18 mouse cellular contexts compared by ENCODE assay signal in the genomic region with DNA sequence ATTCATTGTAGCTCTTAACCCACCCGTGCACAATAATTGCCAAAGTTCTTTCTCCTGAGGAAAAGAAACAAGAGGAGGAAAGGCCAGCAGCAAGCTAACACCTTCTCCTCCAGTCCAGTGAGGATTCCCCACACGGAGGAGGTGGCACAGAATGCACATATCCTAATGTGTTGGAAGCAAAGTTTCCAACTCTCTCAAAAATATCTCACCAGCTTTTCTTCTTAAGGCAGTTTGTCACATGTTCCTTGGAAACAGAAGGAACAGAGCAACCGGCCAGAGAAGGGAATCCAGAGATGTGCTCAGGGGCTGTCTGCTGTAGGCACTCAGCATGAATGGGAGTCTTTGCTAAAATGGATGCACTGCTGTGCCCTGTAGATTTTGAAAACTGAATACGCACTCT.
DNase-seq lines count a peak whose midpoint lies in the region.
"Had no signal": no experiment of that assay in that cellular context is flagged by ENCODE, and none has a peak within 500 bp of the region (broad histone marks: within the 10 kb centered on the region; RNA-seq: fewer than 3 reads in every experiment).

No protein-coding gene starts in this region.

- intact Hi-C loops in heart, postnatal 10 days (cut with DNase I), result no loop called here
- intact Hi-C loops in left cerebral cortex, postnatal 25 days (cut with DNase I), result no loop called here

- DNase-seq in heart, adult 11 months, result peak; percentile 52
- DNase-seq in heart, postnatal 10 days, result no peak
- DNase-seq in left cerebral cortex, postnatal 25 days (ENCODE audit: low spot score in 2 of 2), result peak; percentile 9 to 68
- DNase-seq in left cerebral cortex, adult 8-10 months (ENCODE audit: low spot score in 2 of 2), result no peak
- peak; percentile 38 to 41 for DNase-seq in right cerebral cortex, postnatal 10 days (ENCODE audit: low spot score in 2 of 2)
- DNase-seq in right cerebral cortex, postnatal 25 days, result no peak
- no peak for DNase-seq in spleen, postnatal 14 days (ENCODE audit: low spot score in 2 of 2)
- DNase-seq: adrenal gland, postnatal 10 days; adrenal gland, postnatal 36 days; B cell, adult 2 months; cerebellum, adult 11 months; cerebellum, adult 2 months; cerebellum, adult 9-11 months; cerebellum, postnatal 25 days; forebrain, postnatal 0 days; gastrocnemius, postnatal 10 days; gastrocnemius, postnatal 36 days; heart, postnatal 36 days had no signal

Comparison
In these comparisons a context has a peak if more than half of its experiments do, and no peak if none do; other contexts are left out.
1. DNase-seq: peak in heart, adult 11 months (single experiment), left cerebral cortex, postnatal 25 days (2 of 2) and right cerebral cortex, postnatal 10 days (2 of 2); none in heart, postnatal 10 days (0 of 2), left cerebral cortex, adult 8-10 months (0 of 2), right cerebral cortex, postnatal 25 days (single experiment) and spleen, postnatal 14 days (0 of 2).